Mouse (Mus musculus): ENCODE results near the gene Keg1. TPM values are rescaled to one million over a fixed set of nuclear protein-coding genes. Genes with fewer than 3 reads are reported as not detected.
"Not testable (repeated sequence)": the region's sequence is repeated elsewhere in the genome, so short reads cannot be mapped to it uniquely, and the experiment has no call there.

The Keg1 gene
- polyA plus RNA-seq (2012; ENCODE audit: insufficient read depth, insufficient read length, low replicate concordance, missing spikeins) = not detected in 2 replicates

DNA sequence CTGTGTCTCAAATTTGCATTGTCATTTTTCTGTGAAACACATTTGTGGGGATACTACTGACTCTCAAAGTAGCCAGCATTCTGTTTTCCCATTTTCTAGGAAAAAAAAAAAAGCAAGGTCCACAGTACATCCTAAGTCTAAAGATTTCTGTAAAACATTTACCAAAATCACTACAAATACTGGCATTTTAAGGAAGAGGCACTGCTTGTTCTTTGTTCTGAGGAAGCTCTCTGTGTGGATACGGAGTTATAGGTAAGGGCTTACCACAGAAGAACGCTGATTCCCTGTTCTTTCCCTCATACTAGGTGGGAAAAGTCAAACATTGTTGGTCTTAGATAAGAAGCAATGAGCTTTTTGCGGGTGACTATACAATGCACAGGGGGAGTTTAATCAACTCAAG is at the start of gene Keg1:
Gene Keg1, plus strand, starts transcription at position 197 of the 400 bp plus-strand sequence.
- WGBS = 79% methylated on average over 3 of the region's 3 CpGs
- TF ChIP-seq POLR2A (IDR thresholded peaks at IDR 0.05; ENCODE audit: insufficient read depth, low read depth, low read length) = no peak
- H3K4me1 ChIP-seq (ENCODE audit: control insufficient read depth, insufficient read depth, low read length) = no peaks in the 10 kb centered on the region
- no peak within 1 kb of the TSS for H3K27ac ChIP-seq (ENCODE audit: insufficient read depth, low read depth, low read length)
- no peak within 1 kb of the TSS for H3K4me3 ChIP-seq (ENCODE audit: insufficient read depth, low read depth, low read length)

DNA sequence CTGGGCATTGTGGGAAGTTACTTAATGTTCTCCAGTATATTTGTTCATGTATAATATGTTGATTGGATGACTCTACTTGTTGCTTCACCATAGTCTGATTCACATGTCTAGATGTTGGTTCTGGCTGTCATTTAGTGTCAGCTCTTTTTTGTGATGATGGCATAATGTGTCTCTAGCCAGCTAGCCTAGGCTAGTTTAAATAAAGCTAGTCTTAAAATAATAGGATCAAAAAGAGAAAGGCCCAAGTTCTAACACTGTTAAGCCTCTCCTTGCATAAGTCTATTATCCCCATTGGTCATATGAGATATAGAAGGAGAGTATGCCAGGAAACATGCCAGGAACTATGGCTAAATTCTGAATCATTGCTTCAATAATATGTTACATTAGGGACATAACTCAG is 46.1 kb upstream of the Keg1 start:
- H3K4me3 ChIP-seq (ENCODE audit: insufficient read depth, low read depth, low read length) = no peak overlapping the region
- no peaks in the 10 kb centered on the region for H3K4me1 ChIP-seq (ENCODE audit: control insufficient read depth, insufficient read depth, low read length)
- H3K27ac ChIP-seq (ENCODE audit: insufficient read depth, low read depth, low read length) = no peak overlapping the region
- TF ChIP-seq CTCF (IDR thresholded peaks at IDR 0.05; ENCODE audit: insufficient read depth, low read depth, low read length) (no peak), POLR2A (IDR thresholded peaks at IDR 0.05; ENCODE audit: insufficient read depth, low read depth, low read length) (no peak)

DNA sequence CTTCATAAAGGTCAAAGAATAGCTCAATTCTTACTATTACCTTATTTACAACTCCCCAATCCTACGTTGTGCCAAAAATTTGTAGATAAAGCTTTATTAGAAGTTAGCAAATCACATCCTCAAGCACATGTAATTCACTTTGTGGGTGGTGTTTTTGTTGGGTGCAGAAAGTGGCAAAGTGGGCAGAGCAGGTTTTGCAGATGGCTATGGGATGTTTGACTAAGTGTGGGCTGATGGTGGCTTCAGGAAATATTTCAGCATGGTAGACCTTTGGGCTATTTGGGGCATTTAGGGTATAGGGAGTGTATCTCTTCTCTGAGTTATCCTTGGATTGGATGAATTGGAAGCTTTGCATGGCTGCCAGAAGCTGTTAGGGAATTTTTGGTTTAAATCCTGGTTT is 29.4 kb upstream of the Keg1 start:
- 85% methylated on average over 1 of the region's 1 CpGs for WGBS
- Histone ChIP-seq H3K27ac (ENCODE audit: insufficient read depth, low read depth, low read length) (no peak overlapping the region), H3K4me1 (ENCODE audit: control insufficient read depth, insufficient read depth, low read length) (no peaks in the 10 kb centered on the region), H3K4me3 (ENCODE audit: insufficient read depth, low read depth, low read length) (no peak overlapping the region)
- no peak for TF ChIP-seq POLR2A (IDR thresholded peaks at IDR 0.05; ENCODE audit: insufficient read depth, low read depth, low read length)
- no peak for TF ChIP-seq CTCF (IDR thresholded peaks at IDR 0.05; ENCODE audit: insufficient read depth, low read depth, low read length)

DNA sequence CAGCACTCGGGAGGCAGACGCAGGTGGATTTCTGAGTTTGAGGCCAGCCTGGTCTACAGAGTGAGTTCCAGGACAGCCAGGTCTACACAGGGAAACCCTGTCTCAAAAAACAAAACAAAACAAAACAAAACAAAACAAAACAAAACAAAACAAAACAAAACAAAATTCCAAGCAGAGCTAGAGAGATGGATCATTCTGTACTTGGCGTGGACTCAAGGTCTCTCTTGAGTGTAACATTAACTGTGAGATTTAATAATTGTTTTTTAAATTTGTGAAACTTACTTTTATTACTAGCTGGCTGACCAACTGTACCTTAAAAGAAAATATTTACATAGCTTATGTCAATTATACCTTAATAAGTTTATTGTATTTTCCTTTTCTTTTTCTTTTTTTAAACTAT is 27.0 kb upstream of the Keg1 start:
- not testable (repeated sequence) for H3K4me1 ChIP-seq (ENCODE audit: control insufficient read depth, insufficient read depth, low read length); H3K27ac ChIP-seq (ENCODE audit: insufficient read depth, low read depth, low read length); H3K4me3 ChIP-seq (ENCODE audit: insufficient read depth, low read depth, low read length)
- whole genome bisulfite sequencing = 98% methylated on average over 3 of the region's 3 CpGs

DNA sequence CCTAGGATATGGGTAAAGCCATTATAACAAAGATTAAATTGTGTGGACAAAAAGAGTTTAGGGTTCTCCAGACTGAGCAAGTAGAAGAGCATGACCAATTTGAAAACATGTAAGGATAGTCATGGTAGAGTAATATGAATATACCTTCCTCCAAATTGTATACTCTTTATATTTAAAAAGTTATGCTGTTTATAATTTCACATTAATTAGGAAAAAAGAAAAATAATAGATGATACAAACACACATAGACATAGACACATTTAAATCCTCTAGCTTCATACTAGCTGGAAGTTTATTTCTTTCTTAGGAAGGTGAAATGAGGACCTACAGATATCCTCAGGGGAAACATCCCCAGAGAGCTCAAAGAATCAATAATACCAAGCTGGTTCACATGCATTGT is 25.4 kb upstream of the Keg1 start, which contains the start of gene Olfr1442:
Gene Olfr1442, plus strand, starts transcription at position 301 of the 400 bp plus-strand sequence.
- no peak for TF ChIP-seq POLR2A (IDR thresholded peaks at IDR 0.05; ENCODE audit: insufficient read depth, low read depth, low read length)
- no peak for TF ChIP-seq CTCF (IDR thresholded peaks at IDR 0.05; ENCODE audit: insufficient read depth, low read depth, low read length)
- no peak within 1 kb of the TSS for H3K4me3 ChIP-seq (ENCODE audit: insufficient read depth, low read depth, low read length)
- H3K4me1 ChIP-seq (ENCODE audit: control insufficient read depth, insufficient read depth, low read length) = no peaks in the 10 kb centered on the region
- no peak within 1 kb of the TSS for H3K27ac ChIP-seq (ENCODE audit: insufficient read depth, low read depth, low read length)

DNA sequence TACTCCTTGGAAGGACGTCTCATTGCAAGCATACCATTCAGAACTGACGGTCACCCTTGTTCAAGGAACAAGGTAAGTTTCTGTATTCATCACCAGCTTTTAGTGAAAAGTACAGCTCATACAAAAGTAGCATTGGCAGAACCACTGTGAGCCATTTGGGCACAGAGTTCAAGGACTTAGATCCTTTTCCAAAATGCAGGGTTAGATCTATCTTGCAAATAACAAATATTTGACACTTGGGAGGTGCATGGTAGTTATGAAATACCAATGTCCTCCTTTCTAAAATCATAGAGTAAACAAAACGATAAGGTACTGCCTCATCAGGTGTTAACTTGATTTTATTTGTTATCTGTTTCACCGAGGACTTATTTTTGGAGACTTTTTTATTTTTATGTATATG is 24.5 kb upstream of the Keg1 start:
- H3K27ac ChIP-seq (ENCODE audit: insufficient read depth, low read depth, low read length) = no peak overlapping the region
- no peak for TF ChIP-seq CTCF (IDR thresholded peaks at IDR 0.05; ENCODE audit: insufficient read depth, low read depth, low read length)
- TF ChIP-seq POLR2A (IDR thresholded peaks at IDR 0.05; ENCODE audit: insufficient read depth, low read depth, low read length) = no peak
- 86% methylated on average over 4 of the region's 4 CpGs for WGBS
- no peaks in the 10 kb centered on the region for H3K4me1 ChIP-seq (ENCODE audit: control insufficient read depth, insufficient read depth, low read length)
- no peak overlapping the region for H3K4me3 ChIP-seq (ENCODE audit: insufficient read depth, low read depth, low read length)

DNA sequence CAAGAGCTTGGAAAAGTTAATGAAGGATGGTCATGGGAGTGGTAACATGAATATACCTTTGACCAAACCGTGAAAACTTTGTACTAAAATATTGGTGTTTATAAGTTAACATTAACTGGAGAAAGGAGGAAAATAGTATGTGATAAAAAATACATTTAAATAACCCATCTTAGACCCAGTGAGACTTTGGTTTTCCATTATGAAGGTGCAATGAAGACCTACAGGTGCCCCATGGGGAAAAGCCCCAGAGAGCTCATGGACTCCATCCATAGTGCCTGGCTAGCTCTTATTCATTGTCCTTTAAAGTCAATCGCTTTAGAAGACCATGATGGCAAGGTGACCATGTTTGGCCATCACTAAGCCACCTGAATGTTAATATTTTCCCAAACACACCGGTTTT is 17.8 kb upstream of the Keg1 start, which contains the start of gene Olfr1443:
Gene Olfr1443, plus strand, starts transcription at position 301 of the 400 bp plus-strand sequence.
- Histone ChIP-seq H3K4me3 (ENCODE audit: insufficient read depth, low read depth, low read length) (no peak within 1 kb of the TSS), H3K4me1 (ENCODE audit: control insufficient read depth, insufficient read depth, low read length) (no peaks in the 10 kb centered on the region), H3K27ac (ENCODE audit: insufficient read depth, low read depth, low read length) (no peak within 1 kb of the TSS)
- TF ChIP-seq CTCF (IDR thresholded peaks at IDR 0.05; ENCODE audit: insufficient read depth, low read depth, low read length) (no peak), POLR2A (IDR thresholded peaks at IDR 0.05; ENCODE audit: insufficient read depth, low read depth, low read length) (no peak)
- 76% methylated on average over 3 of the region's 3 CpGs for WGBS

DNA sequence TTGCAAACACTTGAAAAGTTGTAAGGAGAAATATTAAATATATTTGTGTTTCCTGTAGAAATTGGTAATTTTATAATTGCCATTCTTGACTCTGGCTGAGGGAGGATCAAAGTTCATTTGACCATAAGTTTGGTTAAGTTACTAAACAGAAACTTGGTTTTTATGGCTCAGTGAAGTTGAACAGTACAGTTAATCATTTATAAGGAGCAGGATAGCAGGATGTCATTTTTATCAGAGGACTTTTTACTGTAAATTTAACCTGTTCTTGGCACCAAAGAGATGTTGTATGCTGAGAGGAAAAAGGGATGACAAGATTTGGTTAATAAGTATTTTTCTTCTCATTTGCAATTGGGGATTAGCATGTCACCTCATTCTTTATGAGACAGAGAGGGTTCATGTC is 10.9 kb upstream of the Keg1 start:
- no peaks in the 10 kb centered on the region for H3K4me1 ChIP-seq (ENCODE audit: control insufficient read depth, insufficient read depth, low read length)
- TF ChIP-seq POLR2A (IDR thresholded peaks at IDR 0.05; ENCODE audit: insufficient read depth, low read depth, low read length) = no peak
- H3K4me3 ChIP-seq (ENCODE audit: insufficient read depth, low read depth, low read length) = no peak overlapping the region
- H3K27ac ChIP-seq (ENCODE audit: insufficient read depth, low read depth, low read length) = no peak overlapping the region

DNA sequence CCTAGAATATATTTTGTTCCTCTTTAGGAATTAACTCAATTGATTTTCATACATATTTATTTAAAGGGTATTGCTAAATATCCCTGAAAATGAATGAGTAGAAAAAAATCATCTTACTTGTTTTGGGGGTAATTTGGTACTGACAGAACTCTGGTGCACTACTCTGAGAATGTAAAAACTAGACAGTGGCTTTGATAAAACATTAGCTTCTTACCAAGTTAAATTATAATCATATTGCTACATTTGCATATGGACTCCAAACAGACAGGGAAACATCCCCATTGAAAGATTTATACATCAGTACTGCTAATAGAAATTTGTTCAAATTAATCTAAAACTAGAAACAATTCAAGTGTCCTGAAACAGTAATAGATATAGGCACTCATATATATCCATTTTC is 10.4 kb upstream of the Keg1 start:
- no peak for TF ChIP-seq POLR2A (IDR thresholded peaks at IDR 0.05; ENCODE audit: insufficient read depth, low read depth, low read length)
- no peak for TF ChIP-seq CTCF (IDR thresholded peaks at IDR 0.05; ENCODE audit: insufficient read depth, low read depth, low read length)
- Histone ChIP-seq H3K4me3 (ENCODE audit: insufficient read depth, low read depth, low read length) (no peak overlapping the region), H3K4me1 (ENCODE audit: control insufficient read depth, insufficient read depth, low read length) (no peaks in the 10 kb centered on the region), H3K27ac (ENCODE audit: insufficient read depth, low read depth, low read length) (no peak overlapping the region)

DNA sequence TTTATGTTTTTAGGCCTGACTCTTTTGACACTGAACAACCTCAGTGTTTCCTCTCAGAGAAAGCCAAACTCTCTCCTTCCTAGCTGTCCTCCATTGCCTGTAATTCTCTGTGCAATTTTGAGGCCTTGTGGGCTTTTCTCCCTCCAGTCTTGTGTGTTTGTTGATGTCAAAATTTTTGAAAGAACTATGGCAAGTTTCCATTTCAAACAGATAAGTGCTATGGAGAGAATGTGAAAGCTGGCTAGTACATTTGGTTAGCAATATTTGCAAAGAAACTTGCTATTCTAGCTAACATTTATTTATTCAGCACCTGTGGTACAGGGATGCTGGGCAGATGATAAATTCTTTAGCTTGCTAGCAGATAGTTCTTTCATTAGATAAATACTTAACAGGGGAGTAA is 635 bp downstream of the Keg1 start:
- H3K27ac ChIP-seq (ENCODE audit: insufficient read depth, low read depth, low read length) = no peak overlapping the region
- no peak overlapping the region for H3K4me3 ChIP-seq (ENCODE audit: insufficient read depth, low read depth, low read length)
- TF ChIP-seq CTCF (IDR thresholded peaks at IDR 0.05; ENCODE audit: insufficient read depth, low read depth, low read length) (no peak), POLR2A (IDR thresholded peaks at IDR 0.05; ENCODE audit: insufficient read depth, low read depth, low read length) (no peak)
- no peaks in the 10 kb centered on the region for H3K4me1 ChIP-seq (ENCODE audit: control insufficient read depth, insufficient read depth, low read length)
